Mouse (Mus musculus) liver, embryonic 14.5 days (tissue): Measurements from ENCODE around the gene Pcbp3.

Experiments
- CTCF ChIP-seq: IDR thresholded peaks from 2 replicates; pipeline ENCODE4 v1.5.1; 2016; ENCODE audit warnings: antibody characterized with exemption, low read depth, control low read depth
- EP300 ChIP-seq: IDR thresholded peaks from 2 replicates; pipeline ENCODE4 v1.6.1; 2016; ENCODE audit warnings: antibody characterized with exemption, low read depth

GRCm38 (mm10) chr10:76764927-76765326 is 196.8 kb downstream of the Pcbp3 start:
- no peak for TF ChIP-seq EP300
- no peak for TF ChIP-seq CTCF
